Mouse (Mus musculus): ENCODE results near the gene Clec5a.

DNA sequence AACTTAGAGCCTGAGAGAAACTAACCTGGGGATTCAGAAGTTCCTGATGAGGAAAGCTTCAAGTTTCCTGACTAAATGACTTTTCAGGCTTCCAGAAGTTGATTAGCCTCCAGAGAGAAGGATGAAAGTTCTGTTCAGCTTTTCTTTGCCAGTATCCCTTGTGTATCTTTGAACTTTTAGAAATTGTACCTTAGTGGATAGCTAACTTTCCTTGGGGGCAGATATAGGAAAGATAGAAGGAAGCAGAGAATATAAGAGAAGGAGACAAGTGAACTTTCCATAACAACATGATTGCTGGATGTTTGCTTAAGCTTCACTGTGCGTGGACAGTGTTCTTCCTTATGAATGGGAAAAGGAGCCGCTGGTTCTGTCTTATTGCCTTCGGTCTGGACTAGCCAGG is 16.4 kb downstream of the Clec5a start, which contains the start of gene Olfr460:
- TF ChIP-seq CTCF (IDR thresholded peaks at IDR 0.05; ENCODE audit: insufficient read depth, low read length) = no peak
- TF ChIP-seq POLR2A (IDR thresholded peaks at IDR 0.05; ENCODE audit: borderline replicate concordance, extremely low read depth, low read depth, low read length) = no peak
